Mouse (Mus musculus): ENCODE data around the gene Fyco1.

DNA sequence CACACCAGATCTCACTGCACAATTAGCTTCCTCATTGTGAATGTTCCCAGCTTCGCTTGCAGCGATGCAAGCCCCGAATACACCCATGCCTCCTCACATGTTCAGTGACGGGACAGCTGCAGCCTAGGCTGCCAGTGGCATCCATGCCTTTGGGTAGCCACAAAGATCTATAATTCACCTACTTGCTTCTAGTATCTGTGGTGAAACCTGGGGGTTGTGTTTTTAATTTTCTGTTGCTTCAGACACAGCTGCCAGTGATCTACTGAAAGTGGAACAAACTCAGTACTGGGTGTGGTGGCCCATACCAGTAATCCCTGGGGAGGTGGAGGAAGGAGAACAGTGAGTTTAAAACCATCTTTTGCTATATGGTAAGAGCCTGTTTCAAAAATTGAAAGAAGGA is 88.8 kb downstream of the Fyco1 start:
- TF ChIP-seq CTCF (IDR thresholded peaks at IDR 0.05; ENCODE audit: low read depth) (no peak), EP300 (IDR thresholded peaks at IDR 0.05; ENCODE audit: low read depth) (no peak)

Data from liver, postnatal 0 days (tissue).